Mouse (Mus musculus): ENCODE measurements at regions not wholly inside any gene's neighbourhood (a gene's known extent, or its start where the extent isn't known, plus 50 kb on each side); places are given as distances from the start of the nearest gene placed in this dataset.

DNA sequence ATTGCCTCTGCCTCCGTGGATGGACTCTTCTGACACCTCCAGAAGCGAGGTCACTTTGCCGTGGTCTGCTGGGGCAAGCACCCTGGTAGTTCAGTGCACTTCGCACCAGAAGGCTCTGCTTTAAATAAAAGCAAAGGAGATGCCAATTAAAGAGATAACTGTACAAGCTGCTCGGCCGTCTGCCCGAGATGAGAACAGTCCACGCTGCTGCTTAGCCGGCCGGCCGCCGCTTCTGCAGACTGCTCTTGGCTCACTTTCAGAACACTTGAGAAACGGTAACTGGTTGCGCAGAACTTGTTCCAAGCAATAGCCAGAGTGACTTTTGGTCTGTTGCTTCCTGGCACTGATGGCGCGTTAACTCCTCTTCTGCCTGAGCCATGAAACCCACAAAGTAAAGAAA lies 121.0 kb upstream of the Rreb1 start:
- peak; percentile 47 for DNase-seq (ENCODE audit: low read depth, low spot score)

DNA sequence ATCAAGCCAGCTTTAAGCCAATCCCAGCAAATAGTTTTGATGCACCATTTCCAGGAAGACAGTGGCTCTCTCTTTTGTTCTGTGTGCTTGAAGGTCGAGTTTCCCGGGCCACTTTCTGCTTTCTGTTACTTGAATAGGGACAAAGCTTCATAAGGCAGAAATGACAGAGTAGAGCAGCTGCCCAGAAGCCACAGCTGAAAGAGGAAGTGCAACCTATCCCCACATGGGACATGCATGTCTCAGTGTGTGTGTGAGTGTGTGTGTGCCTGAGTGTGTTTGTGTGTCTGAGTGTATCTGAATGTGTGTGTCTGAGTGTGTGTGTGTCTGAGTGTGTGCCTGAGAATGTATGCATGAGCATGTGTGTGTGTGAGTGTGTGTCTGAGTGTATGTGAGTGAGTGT lies 120.2 kb upstream of the Rreb1 start:
- DNase-seq (ENCODE audit: low read depth, low spot score) = no peak

DNA sequence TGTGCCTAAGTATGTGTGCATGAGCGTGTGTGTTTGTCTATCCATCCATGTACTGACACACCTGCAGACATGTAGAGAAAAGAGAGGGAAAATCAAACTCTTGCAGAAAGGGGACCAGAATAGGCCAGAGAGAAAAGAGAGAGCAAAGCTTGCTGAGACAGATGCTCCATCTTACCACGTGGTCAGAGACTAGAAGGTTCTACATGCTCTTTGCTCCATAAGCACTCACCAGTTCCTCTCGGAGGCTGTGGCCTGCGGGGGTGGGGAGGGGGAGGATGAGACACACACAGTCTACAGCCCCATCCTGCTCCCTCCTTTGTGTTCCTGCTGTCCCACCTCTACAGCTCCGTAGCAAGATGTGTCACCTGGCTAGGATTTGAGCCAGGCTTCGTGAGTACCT lies 119.7 kb upstream of the Rreb1 start:
- DNase-seq (ENCODE audit: low read depth, low spot score) = no peak

DNA sequence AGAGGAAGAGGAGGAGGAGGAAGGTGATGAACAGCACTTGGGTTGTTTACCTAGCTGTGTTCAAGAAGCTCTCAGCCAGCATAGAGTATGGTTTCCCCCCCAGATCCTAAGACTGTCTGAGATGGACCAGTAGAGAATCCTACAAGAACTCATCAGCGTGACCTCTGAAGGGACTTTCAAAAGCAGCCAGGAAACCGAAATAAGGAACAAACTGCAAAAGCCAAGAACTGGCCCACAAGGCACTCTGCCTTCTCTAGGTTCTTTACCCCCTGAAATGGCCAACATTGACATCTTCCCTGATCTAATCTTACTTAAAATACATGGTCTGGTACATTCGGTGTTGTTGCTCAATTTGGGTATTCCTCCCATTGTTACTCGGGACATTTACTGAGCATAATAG lies 118.1 kb upstream of the Rreb1 start:
- DNase-seq (ENCODE audit: low read depth, low spot score) = no peak

DNA sequence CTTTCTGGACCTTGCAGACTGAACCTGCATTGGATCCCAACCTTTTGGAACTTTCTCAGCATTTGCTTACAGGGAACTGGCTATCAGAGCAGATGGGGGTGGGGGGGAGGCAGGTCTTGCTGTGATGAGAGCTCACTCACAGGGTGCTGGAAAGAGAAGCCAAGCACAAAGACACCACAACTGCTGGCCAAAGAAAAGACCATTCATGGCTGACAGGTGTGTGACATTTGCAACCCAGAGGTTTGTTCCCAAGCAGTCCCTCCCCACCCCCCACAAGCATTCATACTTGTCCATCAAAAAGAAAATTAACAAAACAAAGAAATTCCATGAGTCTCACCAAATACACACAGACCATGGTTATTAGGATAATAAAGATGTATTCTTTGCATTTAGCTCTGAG lies 117.5 kb upstream of the Rreb1 start:
- DNase-seq (ENCODE audit: low read depth, low spot score) = no peak

DNA sequence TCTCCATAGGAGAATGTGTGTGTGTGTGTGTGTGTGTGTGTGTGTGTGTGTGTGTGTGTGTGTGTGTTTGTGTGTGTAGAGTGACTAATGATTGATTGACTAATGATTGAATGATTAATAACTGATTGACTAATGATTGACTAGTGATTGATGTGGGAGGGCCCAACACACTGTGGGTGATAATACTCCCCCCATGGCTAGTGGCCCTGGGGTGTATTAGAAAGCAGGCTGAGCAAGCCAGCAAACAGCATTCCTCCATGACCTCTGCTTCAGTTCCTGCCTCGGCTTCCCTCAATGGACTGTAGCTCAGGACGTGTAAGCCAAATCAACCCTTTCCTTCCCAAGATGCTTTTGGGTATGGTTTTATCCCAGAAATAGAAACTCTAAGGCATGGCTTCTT lies 114.1 kb upstream of the Rreb1 start:
- DNase-seq (ENCODE audit: low read depth, low spot score) = no peak

DNA sequence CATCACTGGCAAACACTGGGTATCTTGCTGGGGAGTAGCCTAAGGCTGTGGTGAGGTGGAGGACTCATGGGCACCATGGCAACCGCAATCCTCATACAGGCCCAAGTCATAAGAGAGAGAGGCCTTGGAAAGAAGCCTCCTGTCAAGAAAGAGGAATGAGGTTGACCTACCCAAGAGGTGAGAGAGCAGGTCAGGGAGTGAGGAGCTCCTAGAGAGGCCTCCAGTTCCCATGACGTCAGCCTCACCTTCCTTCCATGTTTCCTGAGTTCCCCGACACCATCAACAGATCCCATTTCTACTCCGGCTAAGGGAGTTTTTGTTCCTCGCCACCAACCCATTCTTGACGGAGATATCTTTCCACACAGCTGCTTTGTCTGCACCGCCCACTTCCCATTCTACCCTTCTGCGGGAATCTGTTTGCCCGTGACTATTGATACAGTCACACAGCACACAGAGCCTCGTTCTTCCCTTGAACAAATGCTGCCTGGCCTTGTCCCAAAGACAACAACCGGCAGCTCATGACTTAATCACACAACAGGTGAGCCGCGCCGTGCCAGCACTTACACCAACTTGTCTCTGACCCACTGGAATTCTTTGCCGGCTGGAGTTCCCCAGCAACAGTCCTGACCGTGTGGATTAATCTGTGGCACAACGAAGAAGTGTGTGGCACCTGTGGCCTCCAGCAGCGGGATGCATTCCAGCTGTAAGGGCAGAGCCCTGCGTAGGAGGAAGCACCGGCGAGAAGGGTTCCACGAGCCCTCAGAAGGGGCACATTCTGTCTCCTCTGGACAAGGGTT lies 111.8 kb upstream of the Rreb1 start:
- DNase-seq (ENCODE audit: low read depth, low spot score) = peak; percentile 35

DNA sequence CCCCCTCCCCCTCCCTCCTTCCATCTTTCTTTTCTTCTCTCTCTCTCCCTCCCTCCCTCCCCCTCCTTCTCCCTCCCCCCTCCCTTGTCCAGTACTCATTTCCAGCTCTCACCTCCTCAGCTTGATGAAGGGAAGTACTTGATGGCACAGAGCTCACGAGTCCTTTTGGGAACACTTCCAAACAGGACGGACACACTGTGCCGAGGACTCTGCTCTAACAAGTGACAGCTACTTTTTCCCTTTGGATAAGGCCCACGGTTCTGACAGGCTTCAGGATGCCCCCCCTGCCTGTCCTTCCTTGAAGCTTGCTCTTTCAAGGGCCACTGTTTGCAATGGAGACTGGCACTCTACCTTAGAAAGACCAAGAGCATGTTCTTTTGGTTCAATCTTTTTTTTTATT lies 110.8 kb upstream of the Rreb1 start:
- DNase-seq (ENCODE audit: low read depth, low spot score) = no peak

DNA sequence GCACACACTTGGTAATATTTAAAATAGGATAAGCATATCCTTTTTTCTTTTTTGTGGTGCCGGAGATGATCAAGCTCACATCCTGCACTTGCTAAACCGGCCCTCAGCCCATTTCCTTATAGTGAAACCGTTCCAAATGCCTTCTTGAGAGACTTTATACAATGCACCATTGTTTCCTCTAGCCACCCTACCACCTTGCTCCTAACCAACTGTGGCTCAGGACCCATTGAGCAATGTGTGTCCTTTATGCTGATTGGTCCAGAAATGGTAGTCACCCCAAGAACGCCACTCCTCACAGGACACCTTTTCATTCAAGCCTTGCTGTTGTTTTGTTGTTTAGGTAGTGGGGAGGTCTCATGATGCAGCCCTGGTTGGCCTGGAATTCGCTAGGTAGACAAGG lies 110.3 kb upstream of the Rreb1 start:
- DNase-seq (ENCODE audit: low read depth, low spot score) = no peak

DNA sequence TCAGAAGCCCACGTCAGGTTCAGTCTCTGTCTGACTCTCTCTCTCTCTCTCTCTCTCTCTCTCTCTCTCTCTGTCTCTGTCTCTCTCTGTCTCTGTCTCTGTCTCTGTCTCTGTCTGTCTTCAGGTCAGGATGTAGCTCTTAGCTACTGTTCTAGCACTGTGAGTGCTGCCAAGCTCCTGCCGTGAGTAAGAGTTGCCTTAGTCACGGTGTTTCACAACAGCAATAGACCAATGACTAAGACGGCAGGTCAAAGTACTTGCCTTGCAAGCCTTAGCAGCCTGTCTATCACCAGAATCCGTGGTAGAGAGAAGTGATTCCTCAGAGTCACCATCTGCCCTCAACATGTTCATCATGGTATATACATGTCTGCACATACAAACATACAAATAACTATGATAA lies 107.1 kb upstream of the Rreb1 start:
- DNase-seq (ENCODE audit: low read depth, low spot score) = no peak

DNA sequence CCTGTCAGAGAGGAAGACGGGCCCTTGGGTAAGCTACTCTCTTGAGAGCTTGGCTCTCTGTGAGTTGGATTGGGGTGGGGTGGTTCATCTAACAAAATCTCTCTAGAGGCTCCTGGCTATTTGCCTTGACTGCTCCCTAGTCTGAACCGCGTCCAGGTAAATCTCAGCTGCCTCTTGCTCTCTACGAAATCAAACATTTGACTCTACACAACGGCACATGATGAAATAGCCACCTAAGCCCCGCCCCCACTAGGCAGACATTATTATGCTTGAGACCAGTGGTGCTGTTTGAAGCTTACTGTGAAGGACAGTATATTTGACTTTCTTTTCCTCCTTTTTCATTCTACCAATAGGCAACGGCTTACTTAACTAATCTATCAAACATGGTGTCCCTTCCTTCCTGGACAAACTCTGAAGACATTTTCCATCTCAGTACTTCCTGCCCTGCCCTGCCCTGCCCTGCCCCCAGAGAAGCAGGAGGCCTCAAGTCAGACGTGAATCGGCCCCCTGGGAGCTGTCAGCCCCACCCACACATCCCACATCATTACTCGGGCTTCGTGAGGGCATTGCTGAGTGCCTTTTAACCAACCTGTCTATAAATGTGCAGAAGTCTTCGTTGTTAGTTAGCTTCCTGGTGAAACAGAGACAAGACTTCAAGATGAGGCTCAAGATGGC lies 103.4 kb upstream of the Rreb1 start:
- DNase-seq (ENCODE audit: low read depth, low spot score) = no peak

DNA sequence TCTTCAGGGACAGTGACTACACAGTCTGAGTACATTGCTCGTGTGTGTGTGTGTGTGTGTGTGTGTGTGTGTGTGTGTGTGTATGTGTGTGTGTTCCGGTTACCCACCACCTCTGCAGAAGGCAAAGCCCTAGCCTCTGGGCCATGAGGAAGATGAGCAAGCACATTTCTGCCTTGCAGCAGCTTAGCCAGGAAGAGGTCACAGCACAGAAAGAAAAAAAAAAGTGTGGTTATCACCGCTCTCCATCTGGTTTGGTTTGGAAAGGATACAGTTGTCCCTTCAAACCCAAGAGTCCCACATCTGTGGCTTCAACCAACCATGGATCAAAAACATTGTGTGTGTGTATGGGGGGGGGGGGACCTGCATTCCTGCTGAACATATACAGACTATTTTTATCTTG lies 102.5 kb upstream of the Rreb1 start:
- no peak for DNase-seq (ENCODE audit: low read depth, low spot score)

DNA sequence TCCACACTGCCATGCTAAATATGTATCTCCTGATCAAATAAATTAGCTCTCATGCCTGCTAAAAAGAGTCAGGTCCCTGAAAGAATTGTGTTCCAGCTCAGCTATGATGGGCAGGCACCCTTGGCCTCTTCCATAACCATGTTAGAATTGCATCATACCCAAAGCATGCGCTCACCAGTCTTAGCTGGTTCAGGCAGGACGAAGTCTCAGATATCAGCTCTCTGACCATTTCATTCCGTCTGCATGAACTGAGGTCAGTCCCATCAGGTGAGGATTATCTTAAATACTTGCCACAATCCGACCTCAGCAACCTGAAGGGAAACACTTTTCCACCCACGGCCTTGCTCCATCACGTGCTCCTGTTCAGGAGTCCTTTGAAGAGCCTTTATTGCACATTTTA lies 101.3 kb upstream of the Rreb1 start:
- DNase-seq (ENCODE audit: low read depth, low spot score) = no peak

DNA sequence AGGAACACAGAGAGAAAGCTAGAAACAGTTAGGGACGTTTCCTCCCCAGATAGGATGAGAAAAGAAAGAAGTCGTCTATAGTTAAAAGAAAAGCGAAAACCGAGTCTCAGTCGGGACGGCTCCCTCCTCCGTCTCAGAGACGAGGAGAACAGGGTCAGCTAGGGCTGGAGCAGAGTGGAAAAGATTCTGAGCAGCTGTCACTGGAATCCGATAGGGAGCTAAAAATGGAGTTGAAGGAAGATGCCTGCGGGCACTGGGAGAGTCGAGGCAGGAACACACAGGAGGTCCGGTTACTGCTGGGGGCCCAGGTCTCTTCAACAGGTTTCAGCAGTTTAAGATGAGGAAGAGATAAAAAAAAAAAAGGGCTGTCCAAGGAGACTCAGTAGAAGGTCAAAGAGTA lies 99.9 kb upstream of the Rreb1 start:
- DNase-seq (ENCODE audit: low read depth, low spot score) = no peak

DNA sequence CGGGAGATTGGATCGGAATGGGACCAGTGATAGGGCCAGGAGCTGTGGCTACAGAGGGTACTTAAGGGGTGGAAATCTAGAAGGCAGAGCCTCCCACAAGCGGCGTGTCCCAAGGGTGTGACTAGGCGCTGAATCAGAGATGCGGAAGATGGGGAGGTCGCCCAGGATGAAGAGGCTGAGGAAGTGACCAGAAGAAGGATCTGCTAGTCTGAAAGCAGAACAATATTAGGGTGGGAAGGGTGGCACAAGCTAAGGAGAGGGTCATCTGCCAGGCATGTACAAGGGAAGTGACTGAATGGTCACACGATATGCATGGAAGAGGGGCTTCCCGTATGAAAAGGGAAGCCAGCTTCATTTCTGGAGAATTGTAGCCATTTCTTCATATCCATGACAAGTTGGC lies 99.4 kb upstream of the Rreb1 start:
- DNase-seq (ENCODE audit: low read depth, low spot score) = no peak

DNA sequence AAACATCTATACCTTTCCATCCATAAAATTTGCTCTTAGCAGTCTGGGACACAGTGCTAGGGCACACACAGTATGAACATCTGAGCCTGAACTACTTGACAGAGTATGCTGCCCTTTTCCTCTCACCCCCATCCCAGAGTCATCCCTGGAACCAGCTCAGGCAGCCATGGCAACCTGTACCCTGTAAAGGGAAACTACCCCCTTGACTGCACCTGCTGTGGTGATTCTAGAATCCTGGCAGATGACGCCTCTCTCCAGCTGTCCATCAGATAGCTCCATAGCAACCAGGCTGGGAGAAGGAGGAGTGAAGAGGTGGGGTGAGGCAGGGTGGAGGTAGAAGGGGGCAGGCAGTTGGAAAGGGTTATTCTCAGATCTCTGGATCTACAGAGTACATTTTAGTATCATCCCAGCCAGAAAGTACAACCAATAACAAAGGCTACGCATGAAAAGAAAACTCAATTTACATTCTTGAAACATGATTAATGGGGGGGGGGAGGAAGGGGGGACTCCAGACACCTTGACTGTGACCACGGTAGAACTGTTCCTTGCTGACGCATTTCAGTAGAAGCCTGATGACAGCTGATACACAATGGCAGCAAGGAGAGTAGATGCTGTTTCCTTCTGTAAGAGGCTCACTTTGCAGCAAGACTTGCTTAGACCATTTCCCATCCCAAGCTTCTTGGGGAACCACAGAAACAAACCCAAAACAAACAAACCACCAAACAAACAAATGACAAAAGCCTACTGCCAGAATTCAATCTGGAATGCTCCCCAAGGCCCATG lies 97.2 kb upstream of the Rreb1 start:
- DNase-seq (ENCODE audit: low read depth, low spot score) = peak; percentile 73

DNA sequence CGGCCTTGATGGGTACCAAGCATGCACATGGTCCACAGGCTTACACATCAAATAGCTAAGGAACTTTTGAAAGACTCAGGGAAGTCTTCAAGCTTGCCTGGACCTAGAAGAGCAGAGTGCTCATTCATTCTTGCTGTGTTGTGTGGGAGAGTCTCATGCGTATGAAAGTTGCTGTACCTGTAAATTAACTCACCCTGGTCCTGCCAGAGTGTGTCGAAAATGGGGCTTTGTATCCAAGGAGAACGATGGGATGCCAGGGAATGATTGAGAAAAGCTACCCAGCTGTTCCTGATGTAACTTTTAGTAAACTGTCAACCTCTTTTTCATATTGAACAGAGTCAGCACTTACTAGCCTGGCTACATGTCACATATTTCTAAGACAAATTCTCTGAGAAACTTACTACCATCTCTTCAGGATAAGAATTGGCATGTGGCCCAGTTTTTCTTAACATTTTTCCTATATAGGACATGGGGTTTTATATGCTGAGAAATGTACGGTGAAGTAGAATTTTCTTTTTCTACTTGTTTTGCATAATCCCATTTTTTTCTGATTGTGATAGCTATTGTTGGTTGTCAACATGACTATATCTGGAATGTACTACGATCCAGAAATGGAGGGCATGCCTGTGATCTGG lies 95.0 kb upstream of the Rreb1 start:
- DNase-seq (ENCODE audit: low read depth, low spot score) = no peak

DNA sequence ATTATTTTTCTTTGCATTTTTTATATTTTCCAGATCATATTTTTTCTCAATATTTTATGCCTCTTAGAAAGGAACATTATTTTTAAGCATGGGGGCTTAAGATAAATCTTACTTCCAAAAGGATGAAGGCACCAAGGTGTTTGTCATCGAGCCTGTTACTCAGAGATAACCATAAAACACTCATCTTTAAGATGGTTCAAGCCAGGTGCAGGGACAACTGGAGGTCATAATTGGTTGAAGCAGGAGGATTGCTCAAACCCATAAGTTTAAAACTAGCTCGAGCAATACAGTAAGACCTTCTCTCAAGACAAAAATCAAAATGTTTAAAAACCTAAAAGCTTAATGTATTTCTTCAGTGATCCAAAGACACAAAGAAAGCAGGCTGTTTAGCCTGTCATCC lies 92.6 kb upstream of the Rreb1 start:
- DNase-seq (ENCODE audit: low read depth, low spot score) = no peak

DNA sequence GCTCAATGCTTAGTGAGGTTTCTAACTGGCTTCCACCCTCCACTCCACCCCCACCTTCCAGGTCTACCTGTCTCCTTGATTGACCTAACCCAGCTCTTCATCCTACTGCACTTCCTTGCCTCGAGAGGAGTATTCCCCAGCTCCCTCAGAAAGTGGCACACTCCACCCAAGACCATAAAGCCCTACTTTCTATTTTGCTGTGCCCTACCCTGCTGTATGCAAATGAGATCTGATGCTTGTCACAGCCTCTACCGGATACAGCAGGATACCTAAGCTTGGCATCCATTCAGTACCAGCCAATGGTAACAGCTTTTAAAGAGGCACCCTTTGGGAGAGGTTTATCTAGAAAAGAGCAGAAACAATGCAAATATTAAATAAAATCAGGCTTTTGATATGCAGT lies 92.1 kb upstream of the Rreb1 start:
- no peak for DNase-seq (ENCODE audit: low read depth, low spot score)

DNA sequence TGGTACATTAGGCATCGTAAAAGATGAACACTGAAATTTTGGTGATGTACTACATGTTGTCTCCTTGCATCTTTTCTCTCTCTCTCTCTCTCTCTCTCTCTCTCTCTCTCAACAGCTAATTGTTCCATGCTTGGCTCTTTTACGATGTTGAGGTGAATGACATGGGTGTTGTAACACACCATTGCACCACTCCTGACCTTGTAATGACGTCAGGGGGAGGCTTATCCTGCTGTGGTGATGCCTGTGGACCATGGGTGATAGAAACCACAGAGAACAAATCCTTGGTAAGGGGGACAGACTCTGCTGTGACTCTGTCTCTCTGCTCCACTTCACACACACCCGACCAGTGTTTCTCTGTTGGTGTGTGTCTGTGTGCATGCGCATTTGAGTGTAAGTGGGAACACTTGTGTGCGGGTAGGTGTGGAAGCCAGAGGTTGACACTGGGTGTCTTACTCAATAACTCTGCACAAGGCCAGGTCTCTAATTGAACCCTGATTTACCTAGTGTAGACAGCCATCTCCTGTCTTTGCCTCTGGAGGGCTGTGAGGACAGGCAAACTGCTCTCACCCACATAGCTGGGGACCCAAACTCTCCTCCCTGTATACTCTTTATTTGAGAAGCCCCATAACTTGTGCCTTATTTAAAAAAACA lies 88.9 kb upstream of the Rreb1 start:
- DNase-seq (ENCODE audit: low read depth, low spot score) = no peak

DNA sequence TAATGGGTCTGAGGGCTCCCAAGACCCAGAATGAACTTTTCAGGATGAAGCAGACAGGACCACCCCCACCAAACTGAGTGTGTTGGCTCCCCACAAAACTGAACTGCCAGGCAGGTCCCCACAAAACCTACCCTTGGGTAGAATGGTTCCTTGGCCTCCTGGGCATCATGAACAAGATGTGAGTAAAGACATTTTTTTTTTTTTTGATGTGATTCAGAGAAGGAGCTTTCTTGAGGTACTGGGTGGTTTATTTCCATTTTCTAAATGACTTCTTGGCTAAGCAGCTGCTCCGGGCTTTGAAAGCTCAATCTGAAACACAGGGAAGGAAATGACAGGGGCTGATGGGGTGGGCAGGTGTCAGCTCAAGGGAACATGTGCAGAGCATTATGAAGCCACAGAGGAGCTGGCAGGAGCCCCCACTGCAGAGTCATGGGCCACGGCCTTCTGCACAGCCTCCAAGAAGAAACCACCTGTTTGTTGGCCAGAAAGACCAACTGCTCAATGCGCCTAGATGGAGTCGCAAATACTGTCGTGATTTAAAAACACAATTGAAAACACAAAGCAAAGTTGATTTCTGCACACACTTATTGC lies 86.2 kb upstream of the Rreb1 start:
- DNase-seq (ENCODE audit: low read depth, low spot score) = no peak

Data from brain, adult 2 months (tissue).